Mouse (Mus musculus): ENCODE data around the gene Piezo1.

DNA sequence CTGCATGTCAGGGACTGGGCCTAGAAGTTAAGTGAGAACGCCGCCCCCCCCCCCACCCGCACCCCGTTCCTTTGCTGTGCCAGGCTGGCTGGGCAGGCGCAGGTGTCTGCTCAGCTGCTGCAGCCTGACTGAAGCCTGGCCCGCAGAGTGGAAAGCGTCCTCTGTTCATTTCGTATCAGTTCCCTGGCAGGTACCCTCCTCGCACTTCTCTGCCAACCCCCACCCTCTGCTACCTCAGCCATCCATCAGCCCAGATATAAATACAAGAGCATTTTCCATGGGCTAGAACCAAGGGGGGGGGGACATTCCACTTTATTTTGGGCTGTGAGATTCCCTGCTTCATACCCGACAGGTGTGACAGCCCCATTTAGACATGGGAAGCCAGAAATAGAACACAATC is 99.0 kb downstream of the Piezo1 start:
- TF ChIP-seq CTCF (IDR thresholded peaks at IDR 0.05; ENCODE audit: low read depth, low read length) (no peak), GATA1 (IDR thresholded peaks at IDR 0.05; ENCODE audit: borderline replicate concordance, low read length) (no peak), GATA2 (IDR thresholded peaks at IDR 0.05; ENCODE audit: borderline replicate concordance, low read depth, low read length) (no peak), POLR2AphosphoS5 (IDR thresholded peaks at IDR 0.05; ENCODE audit: insufficient replicate concordance, low read depth, low read length) (no peak), TAL1 (conservative IDR thresholded peaks at IDR 0.05; ENCODE audit: low read depth, low read length) (no peak)

Measured in G1E (cell line).